Mouse (Mus musculus) right cerebral cortex, adult 18-20 months (tissue): Measurements from ENCODE around the gene Fcrl1.
A peak's percentile ranks its signal among the peaks of the same experiment; 100 is the strongest.
"Not testable (repeated sequence)": the region's sequence is repeated elsewhere in the genome, so short reads cannot be mapped to it uniquely, and the experiment has no call there.

Experiments used
- DNase-seq: peaks from one replicate; pipeline ENCODE4 v3.0.0; 2022; ENCODE audit warnings: mixed read lengths

Fcrl1 gene

GRCm38 (mm10) chr3:87376195-87377165 lies at the start of gene Fcrl1:
Fcrl1 (plus strand) TSS chr3:87376387.
- DNase-seq: no peak

- DNase-seq: no peak
These were observed 38.3 kb upstream of the Fcrl1 start for GRCm38 (mm10) chr3:87337899-87338298.

- DNase-seq: not testable (repeated sequence)
These were observed 25.2 kb upstream of the Fcrl1 start for GRCm38 (mm10) chr3:87350992-87351391.

- no peak for DNase-seq
These were observed 18.6 kb upstream of the Fcrl1 start, which contains the start of gene Cd5l for GRCm38 (mm10) chr3:87357581-87357980. Cd5l (plus strand) TSS chr3:87357881.

- no peak for DNase-seq
These were observed 17.0 kb upstream of the Fcrl1 start for GRCm38 (mm10) chr3:87359215-87359614.

GRCm38 (mm10) chr3:87360466-87360865 lies 15.7 kb upstream of the Fcrl1 start:
- DNase-seq: no peak

- no peak for DNase-seq
These were observed 10.5 kb upstream of the Fcrl1 start for GRCm38 (mm10) chr3:87365691-87366090.

GRCm38 (mm10) chr3:87367511-87367910 lies 8.7 kb upstream of the Fcrl1 start:
- DNase-seq: no peak

GRCm38 (mm10) chr3:87369181-87369580 lies 7.0 kb upstream of the Fcrl1 start:
- peak; percentile 1 for DNase-seq

GRCm38 (mm10) chr3:87377228-87377627 lies 1.0 kb downstream of the Fcrl1 start:
- DNase-seq: no peak

GRCm38 (mm10) chr3:87377719-87378118 lies 1.5 kb downstream of the Fcrl1 start:
- DNase-seq: no peak

- not testable (repeated sequence) for DNase-seq
These were observed 3.6 kb downstream of the Fcrl1 start for GRCm38 (mm10) chr3:87379641-87380315.

GRCm38 (mm10) chr3:87381806-87382712 lies 5.9 kb downstream of the Fcrl1 start:
- DNase-seq: no peak

GRCm38 (mm10) chr3:87383308-87383707 lies 7.1 kb downstream of the Fcrl1 start:
- DNase-seq: no peak

GRCm38 (mm10) chr3:87385105-87385504 lies 8.9 kb downstream of the Fcrl1 start:
- no peak for DNase-seq

GRCm38 (mm10) chr3:87390935-87391334 lies 14.7 kb downstream of the Fcrl1 start:
- DNase-seq: no peak

GRCm38 (mm10) chr3:87398809-87399208 lies 22.6 kb downstream of the Fcrl1 start:
- no peak for DNase-seq

GRCm38 (mm10) chr3:87399906-87400305 lies 23.7 kb downstream of the Fcrl1 start:
- no peak for DNase-seq

- DNase-seq: no peak
These were observed 25.1 kb downstream of the Fcrl1 start for GRCm38 (mm10) chr3:87401321-87401720.

- DNase-seq: no peak
These were observed 32.0 kb downstream of the Fcrl1 start for GRCm38 (mm10) chr3:87408171-87408570.

- no peak for DNase-seq
These were observed 33.2 kb downstream of the Fcrl1 start for GRCm38 (mm10) chr3:87409196-87409935.

- DNase-seq: no peak
These were observed 34.4 kb downstream of the Fcrl1 start for GRCm38 (mm10) chr3:87410605-87411004.
